ENCODE assay signal across 8 mouse cellular contexts in the genomic region with DNA sequence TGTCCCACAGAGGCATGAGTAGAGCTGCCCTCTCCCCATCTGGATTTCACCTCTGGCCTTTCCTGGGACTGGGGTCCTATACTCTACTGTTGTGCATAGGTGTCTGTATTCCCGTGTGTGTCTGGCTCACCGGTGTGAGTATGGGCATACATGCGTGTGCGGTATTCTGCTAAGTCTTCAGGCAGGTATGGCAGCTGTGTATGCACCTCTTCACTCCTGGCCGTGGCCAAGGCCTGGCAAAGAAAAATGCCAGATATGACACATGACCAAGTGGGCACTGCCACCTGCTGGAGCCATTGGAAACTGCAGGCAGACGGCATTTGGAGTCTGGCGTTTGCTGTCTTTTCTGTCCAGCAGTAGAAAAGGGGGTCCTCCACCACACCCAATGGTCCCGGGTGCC. TPM values are rescaled to one million over a fixed set of nuclear protein-coding genes. Genes with fewer than 3 reads are reported as not detected.
A peak's percentile ranks its signal among the peaks of the same experiment; 100 is the strongest.
DNase-seq lines count a peak whose midpoint lies in the region; ATAC-seq lines count a peak whose summit lies in the region.

No protein-coding gene starts in this region.

- H3K4me2 ChIP-seq in lung, embryonic 16.5 days (ENCODE audit: low read depth, low read length): no peak overlapping the region

- whole genome bisulfite sequencing in lung, embryonic 16.5 days: 22% methylated on average over 8 of the region's 8 CpGs

- no peaks in the 10 kb centered on the region for H3K36me3 ChIP-seq in lung, embryonic 16.5 days (ENCODE audit: control insufficient read depth, insufficient read depth, low read length)

- no peak overlapping the region for H3K27ac ChIP-seq in lung, embryonic 16.5 days (ENCODE audit: low read length)

- H3K9me3 ChIP-seq in lung, embryonic 16.5 days (ENCODE audit: control insufficient read depth, low read length): no peaks in the 10 kb centered on the region

- no peaks in the 10 kb centered on the region for H3K27me3 ChIP-seq in lung, embryonic 16.5 days (ENCODE audit: control insufficient read depth, insufficient read depth, low read depth, low read length)

- peak; percentile 23; the same call in 1 of the 2 replicates for ATAC-seq in lung, embryonic 16.5 days (ENCODE audit: low read depth)

- no peak overlapping the region for H3K4me3 ChIP-seq in lung, embryonic 16.5 days (ENCODE audit: low read length)

- DNase-seq in 416B (ENCODE audit: low read depth): peak; percentile 56
- DNase-seq in NIH3T3 (ENCODE audit: low read depth): peak; percentile 81
- DNase-seq in cerebellum, postnatal 10 days: peak; percentile 88 to 94
- peak; percentile 79 to 85 for DNase-seq in frontal cortex, postnatal 36 days (ENCODE audit: low spot score in 2 of 2)
- DNase-seq in kidney, postnatal 36 days: peak; percentile 51 to 85
- DNase-seq in ovary, postnatal 14 days (ENCODE audit: low spot score): peak; percentile 58
- peak; percentile 79 for DNase-seq in thymus, postnatal 4 days

- H3K9ac ChIP-seq in lung, embryonic 16.5 days (ENCODE audit: low read length): no peak overlapping the region

- H3K4me1 ChIP-seq in lung, embryonic 16.5 days (replicated peaks; ENCODE audit: control insufficient read depth, insufficient read depth, low read length): no peaks in the 10 kb centered on the region

RNA-seq across cellular contexts. Expression of a gene that starts 26.7 kb away (rescaled TPM):
- 0.50 and 0.98 TPM in 2 replicates for polyA plus RNA-seq in lung, embryonic 16.5 days (2015; fragmentation: Nextera tagmentation; extraction: Ambion mirVana)

RNA-seq across cellular contexts. Expression of a gene that starts 32.6 kb away (rescaled TPM):
- polyA plus RNA-seq in lung, embryonic 16.5 days (2015; fragmentation: Nextera tagmentation; extraction: Ambion mirVana): 56.6 and 57.2 TPM in 2 replicates
